Mouse (Mus musculus): Measurements from ENCODE around the gene Igdcc3.

Igdcc3 gene

GRCm38 (mm10) chr9:65141306-65141975 is 452 bp downstream of the Igdcc3 start:
- no peak for DNase-seq (ENCODE audit: low read depth)

DNA sequence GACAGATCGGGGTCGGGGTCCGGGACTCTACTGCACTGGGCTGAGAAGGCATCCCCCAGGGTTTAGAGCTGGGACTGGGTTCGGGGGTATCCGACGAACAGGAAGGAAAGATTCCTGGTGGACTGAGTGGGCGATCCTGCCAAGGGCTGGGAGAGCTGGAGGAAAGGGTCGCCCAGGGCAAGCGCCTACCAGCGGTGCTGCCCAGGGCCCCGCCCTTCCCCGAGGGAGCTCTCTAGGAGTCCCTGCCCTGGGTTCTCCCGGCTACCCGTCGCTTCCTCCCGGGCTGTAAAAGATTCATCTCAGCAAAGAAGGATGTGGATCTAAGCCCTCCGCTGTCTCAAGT is 958 bp downstream of the Igdcc3 start:
- DNase-seq (ENCODE audit: low read depth) = no peak

GRCm38 (mm10) chr9:65142399-65142798 is 1.4 kb downstream of the Igdcc3 start:
- no peak for DNase-seq (ENCODE audit: low read depth)

DNA sequence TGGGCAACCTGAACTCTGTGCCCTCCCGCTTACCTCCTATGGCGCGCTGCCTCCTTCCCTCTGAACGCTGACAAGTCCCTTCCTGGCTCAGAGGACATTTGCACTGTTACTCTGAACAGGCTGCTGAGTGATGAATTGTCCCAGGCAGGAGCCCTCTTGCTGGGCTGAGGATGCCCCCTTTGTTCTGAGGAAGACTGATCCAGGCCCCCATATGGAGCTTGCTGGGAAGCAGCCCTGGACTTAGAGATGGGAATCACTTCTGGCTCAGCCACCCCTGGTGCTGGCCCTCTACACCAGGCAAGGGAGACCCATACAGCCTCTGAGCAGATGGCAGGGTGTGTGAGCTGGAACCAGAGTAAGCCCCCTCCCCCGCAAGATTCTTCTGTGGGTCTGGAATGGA is 5.0 kb downstream of the Igdcc3 start:
- no peak for DNase-seq (ENCODE audit: low read depth)

- no peak for DNase-seq (ENCODE audit: low read depth)
Observed at GRCm38 (mm10) chr9:65148507-65148906, 7.5 kb downstream of the Igdcc3 start.

DNA sequence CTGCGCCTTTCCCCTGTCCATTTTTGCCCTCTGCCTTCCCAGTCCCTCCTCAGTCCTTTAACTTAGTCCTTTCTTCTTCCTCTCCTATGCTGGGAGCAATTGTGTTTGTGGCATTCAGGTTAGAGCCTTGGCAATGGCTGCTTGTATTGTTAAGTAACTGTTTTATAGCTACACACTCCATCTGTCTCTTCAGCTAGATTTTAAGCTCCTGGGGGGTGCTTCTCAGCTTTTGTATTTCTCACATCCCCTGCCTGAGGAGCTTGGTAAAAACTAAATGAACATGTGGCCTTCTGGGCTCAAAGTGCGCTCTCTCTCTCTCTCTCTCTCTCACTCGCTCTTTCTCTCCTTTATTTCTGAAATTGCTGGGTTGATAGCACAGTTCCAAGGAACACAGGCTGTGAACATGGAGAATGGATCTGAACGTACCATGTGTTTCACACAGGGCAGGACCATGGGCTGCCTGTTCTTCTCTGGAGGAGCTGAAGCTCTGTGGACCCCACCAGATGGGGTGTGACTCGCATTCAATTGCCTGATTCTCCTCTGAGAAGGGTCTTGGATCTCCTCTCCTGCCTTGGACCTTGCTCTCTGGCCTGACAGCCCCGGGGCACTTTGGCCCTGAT is 11.8 kb downstream of the Igdcc3 start:
- DNase-seq (ENCODE audit: low read depth) = no peak

DNA sequence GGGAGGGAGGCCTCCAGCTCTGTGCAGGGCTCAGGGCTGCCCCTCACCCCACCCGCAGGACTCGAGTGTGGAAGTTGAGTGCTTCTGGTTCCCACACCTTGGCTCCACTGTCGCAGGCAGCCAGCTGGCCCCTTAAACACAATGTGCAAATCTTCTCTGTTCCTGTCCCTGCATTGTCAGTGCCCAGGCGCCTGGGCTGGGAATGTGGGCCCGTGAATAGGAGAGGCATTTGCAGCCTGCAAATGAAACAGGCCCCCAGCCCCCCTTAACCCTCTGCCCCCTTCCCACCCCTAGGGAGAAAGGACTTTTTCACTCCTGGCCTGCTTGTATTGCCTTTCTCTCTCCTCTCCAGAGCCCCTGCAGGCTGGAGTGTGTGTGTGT is 12.3 kb downstream of the Igdcc3 start:
- DNase-seq (ENCODE audit: low read depth) = no peak

- DNase-seq (ENCODE audit: low read depth) = no peak
Observed at GRCm38 (mm10) chr9:65154692-65155455, 13.9 kb downstream of the Igdcc3 start.

GRCm38 (mm10) chr9:65156604-65157003 is 15.6 kb downstream of the Igdcc3 start:
- DNase-seq (ENCODE audit: low read depth) = no peak

- DNase-seq (ENCODE audit: low read depth) = no peak
Observed at GRCm38 (mm10) chr9:65157631-65158030, 16.6 kb downstream of the Igdcc3 start.

GRCm38 (mm10) chr9:65161188-65161587 is 20.2 kb downstream of the Igdcc3 start:
- DNase-seq (ENCODE audit: low read depth) = no peak

DNA sequence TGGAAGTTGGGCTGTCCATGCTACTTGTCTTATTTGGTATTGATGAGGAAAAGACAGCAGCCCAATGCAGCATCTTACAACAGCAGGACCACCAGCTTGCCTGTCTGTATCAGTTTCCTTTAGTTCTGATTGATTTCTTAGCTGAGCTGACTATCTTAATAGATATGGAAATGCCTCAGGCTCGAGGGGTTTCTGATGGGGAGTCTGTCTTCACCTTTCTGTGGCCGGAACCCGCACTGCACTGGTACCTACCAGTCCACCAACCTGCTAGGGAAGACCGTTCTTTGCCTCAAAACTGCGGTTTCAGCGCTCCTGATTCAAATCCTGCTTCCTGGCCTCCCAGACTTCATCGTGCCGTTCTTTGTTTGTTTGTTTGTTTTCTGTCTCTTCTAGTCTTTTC is 20.9 kb downstream of the Igdcc3 start:
- no peak for DNase-seq (ENCODE audit: low read depth)

- DNase-seq (ENCODE audit: low read depth) = no peak
Observed at GRCm38 (mm10) chr9:65162711-65163639, 22.0 kb downstream of the Igdcc3 start.

- DNase-seq (ENCODE audit: low read depth) = no peak
Observed at GRCm38 (mm10) chr9:65164870-65165269, 23.9 kb downstream of the Igdcc3 start.

GRCm38 (mm10) chr9:65166386-65166785 is 25.4 kb downstream of the Igdcc3 start:
- no peak for DNase-seq (ENCODE audit: low read depth)

- DNase-seq (ENCODE audit: low read depth) = no peak
Observed at GRCm38 (mm10) chr9:65168534-65168933, 27.5 kb downstream of the Igdcc3 start.

DNA sequence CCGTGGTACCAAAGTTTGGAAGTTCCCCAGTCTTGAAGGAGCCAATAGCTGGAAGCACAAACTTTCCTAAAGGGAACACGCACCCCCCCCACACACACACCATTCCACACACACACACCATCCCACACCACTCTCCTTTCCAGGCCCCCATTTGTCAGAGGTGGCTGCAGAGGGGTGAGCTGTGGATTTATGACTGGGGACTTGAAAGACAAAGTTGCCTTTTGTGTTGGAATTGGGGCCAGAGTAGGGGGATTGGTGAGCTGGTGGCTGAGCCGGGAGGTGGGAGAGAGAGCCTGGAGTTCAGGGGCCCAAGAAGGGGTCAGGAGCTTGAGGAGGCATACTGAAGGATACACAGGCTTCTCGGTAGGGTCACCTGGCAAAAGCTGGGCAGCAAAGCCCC is 28.0 kb downstream of the Igdcc3 start:
- DNase-seq (ENCODE audit: low read depth) = no peak

GRCm38 (mm10) chr9:65172654-65173053 is 31.7 kb downstream of the Igdcc3 start:
- no peak for DNase-seq (ENCODE audit: low read depth)

DNA sequence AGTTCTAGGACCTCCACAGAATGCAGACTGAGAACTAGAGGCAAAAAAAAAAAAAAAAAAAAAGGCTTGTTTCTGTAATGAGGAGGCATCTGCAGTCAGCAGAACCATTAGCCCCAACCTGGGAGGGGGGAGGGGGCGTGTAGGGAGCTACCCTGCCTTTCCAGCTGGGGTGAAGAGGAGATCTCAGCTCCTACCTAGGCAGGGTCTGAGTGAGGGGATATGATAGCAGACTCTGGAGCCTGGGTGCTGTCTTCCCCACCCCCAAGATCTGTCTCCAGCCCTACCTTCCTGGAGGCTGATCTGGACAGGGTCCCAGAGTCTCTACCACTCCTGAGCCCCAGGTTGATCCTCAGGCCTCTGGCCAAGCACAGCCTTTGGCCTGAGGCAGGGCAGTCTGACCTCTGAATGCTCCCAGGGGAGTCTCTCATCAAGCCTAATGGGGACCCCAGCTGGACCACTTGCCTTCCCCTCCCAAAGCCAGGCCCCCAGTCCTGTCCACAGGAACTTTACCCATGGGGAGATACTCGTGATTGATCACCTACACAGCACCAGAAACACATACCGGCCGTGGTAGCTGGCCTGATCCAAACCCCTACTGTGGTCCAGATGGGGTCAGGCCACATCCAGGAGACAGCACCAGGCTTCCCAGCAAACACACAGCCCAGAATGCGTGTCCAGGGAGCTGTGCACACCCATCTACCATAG is 34.4 kb downstream of the Igdcc3 start:
- DNase-seq (ENCODE audit: low read depth) = no peak

DNA sequence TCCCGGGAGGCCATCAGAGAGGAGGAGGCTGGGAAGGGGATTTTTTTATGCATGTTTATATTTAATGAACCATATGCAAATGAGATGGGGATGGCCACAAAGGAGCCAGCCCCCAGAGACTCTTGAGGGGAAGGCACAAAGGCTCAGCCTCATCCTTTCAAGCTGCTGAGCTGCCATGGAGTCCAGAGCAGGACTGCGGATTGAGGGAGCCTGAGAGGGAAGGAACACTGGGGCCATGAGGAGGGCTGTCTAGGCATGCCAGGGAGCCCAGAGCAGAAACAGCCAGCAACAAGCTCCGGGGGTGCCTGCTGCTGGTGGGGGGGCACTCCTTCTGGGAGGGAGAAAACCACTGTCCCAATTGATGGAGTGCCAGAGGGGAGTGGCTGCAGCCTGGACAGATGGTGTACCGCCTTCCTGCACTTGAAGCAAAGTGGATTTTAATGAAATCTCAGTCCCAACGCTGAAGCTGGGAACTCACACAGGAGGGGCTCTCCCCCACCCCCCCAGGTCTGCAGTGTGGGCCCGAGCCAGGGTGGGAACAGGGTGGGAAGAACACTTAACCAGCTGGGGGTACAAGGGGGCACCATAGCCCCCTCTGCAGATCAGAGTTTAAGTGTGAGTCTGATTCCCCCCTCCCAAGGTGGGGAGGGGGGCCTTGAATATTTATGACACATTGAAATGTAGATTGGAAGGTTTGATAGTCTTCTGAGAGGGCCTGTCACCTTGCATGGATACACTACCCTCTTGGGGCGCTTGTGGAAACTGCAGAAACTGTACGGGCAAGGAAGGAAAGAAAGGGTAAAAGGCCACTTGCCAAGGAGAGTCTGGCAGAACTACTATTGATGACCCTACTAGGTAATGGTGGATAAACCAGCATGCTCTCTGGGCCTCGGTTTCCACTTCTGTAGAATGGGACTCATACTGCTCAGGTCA is 35.2 kb downstream of the Igdcc3 start:
- no peak for DNase-seq (ENCODE audit: low read depth)

DNA sequence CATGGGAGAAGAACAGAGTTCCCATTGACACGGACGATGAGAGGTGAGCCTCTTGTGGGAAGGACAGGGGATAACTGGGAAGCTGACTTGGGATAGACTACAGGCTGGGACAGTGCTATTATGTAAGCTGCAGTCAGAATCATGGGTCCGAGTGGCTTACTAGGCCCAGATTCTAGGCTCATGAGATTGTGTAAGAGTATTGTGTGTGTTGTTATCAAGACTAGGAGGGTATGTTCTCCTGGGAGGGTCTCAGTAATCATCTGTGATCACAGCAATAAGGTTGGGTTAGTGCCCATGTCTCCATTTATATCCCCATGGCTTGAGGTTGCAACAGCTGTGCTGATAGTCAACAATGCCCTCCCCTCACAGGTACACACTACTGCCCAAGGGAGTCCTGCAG is 36.5 kb downstream of the Igdcc3 start:
- no peak for DNase-seq (ENCODE audit: low read depth)

All from fibroblast of lung, adult 2 months (primary cell).